Mouse (Mus musculus) limb, embryonic 15.5 days (tissue): ENCODE measurements around the gene Acad8. TPM values are rescaled to one million over a fixed set of nuclear protein-coding genes. Genes with fewer than 3 reads are reported as not detected.
A peak's percentile ranks its signal among the peaks of the same experiment; 100 is the strongest.

ENCODE experiments used
- ATAC-seq: fragments of 200-750 bp; cut with Nextera tagmentation; 2 replicates; pipeline ENCODE4 v1.8.0; 2017; ENCODE audit warnings: low read depth, moderate TSS enrichment; ENCODE audit not compliant: insufficient number of reproducible peaks, low FRiP score, low TSS enrichment
- H3K27ac ChIP-seq: fragments of 300-500 bp; sonication (generic); 2 replicates; pipeline ENCODE4 v1.5.1; 2015; ENCODE audit warnings: moderate library complexity, mild to moderate bottlenecking, inconsistent platforms
- H3K27me3 ChIP-seq: fragments of 300-500 bp; sonication (generic); 2 replicates; pipeline ENCODE4 v1.6.1; 2015; ENCODE audit warnings: inconsistent platforms
- H3K36me3 ChIP-seq: fragments of 300-500 bp; sonication (generic); 2 replicates; pipeline ENCODE4 v1.6.1; 2015; ENCODE audit warnings: inconsistent platforms
- H3K4me1 ChIP-seq: fragments of 300-500 bp; sonication (generic); 2 replicates; pipeline ENCODE4 v1.6.1; 2015; ENCODE audit warnings: inconsistent platforms
- H3K4me2 ChIP-seq: fragments of 300-500 bp; sonication (generic); 2 replicates; pipeline ENCODE4 v1.6.1; 2015; ENCODE audit warnings: mild to moderate bottlenecking, inconsistent platforms
- H3K4me3 ChIP-seq: fragments of 300-500 bp; sonication (generic); 2 replicates; pipeline ENCODE4 v1.5.1; 2015; ENCODE audit warnings: mild to moderate bottlenecking, inconsistent platforms
- H3K9ac ChIP-seq: fragments of 300-500 bp; sonication (generic); 2 replicates; pipeline ENCODE4 v1.6.1; 2015; ENCODE audit warnings: inconsistent platforms
- H3K9me3 ChIP-seq: fragments of 300-500 bp; sonication (generic); 2 replicates; pipeline ENCODE4 v1.6.1; 2016; ENCODE audit warnings: inconsistent platforms
- WGBS: fragments of 180-500 bp; shearing (Covaris S2); methylation state at CpG from one replicate; pipeline ENCODE4 v1.1.7; 2015; 5-methylcytosine and 5-hydroxymethylcytosine counted together
- polyA plus RNA-seq: library from polyadenylated mRNA; unstranded; fragments of >200 nt; fragmentation: Nextera tagmentation; extraction: Ambion mirVana; gene quantifications from 2 replicates; pipeline ENCODE4 v1.2.1, GENCODE M21; 2015

Acad8 gene
- polyA plus RNA-seq, 1 experiment from 2014 or later = 50.4 TPM

DNA sequence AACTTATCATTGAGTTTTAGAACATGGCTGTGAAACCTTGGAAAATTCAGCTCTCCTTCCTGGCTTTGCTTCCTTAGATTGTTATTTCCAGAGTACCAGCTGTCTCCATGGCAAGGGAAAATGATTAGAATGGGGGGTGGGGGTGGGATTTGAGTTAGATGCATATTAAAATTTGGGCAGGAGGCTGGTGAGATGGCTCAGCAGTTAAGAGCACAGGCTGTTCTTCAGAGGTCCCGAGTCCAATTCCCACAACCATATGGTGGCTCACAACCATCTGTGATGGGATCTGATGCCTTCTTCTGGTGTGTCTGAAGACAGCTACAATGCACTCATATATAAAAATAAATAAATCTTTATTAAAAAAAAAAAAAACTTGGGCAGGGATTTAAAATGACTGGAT, 6.6 kb upstream of the Acad8 start:
- Histone ChIP-seq H3K4me2 (no peak overlapping the region), H3K4me1 (peaks cover under 1% of the 10 kb centered on the region), H3K9me3 (no peaks in the 10 kb centered on the region), H3K27me3 (no peaks in the 10 kb centered on the region), H3K9ac (no peak overlapping the region), H3K4me3 (no peak overlapping the region), H3K36me3 (peaks cover 63% of the 10 kb centered on the region), H3K27ac (no peak overlapping the region)
- WGBS = 77% methylated on average over 1 of the region's 1 CpGs
- ATAC-seq = no peak

DNA sequence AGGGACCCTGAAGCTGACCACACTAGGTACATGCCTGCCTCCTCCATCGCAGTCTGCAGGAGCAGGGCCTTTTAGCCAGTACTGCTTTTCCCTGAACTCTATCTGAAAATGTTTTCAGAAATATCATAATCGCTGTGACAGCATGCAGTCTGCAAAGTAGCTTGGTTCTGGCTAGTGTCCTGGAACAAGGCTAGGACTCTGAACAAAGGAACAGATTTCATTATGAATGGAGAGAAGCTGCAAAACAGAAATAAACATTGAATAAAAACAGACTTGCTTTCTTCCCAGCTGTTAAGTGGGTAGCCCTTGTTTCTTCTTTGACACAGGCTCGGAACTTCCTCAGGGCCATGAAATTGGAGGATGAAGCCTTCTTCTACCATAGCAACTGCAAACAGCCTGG, 5.9 kb upstream of the Acad8 start:
- no peak overlapping the region for H3K4me2 ChIP-seq
- H3K36me3 ChIP-seq = peaks cover 57% of the 10 kb centered on the region
- H3K27me3 ChIP-seq = no peaks in the 10 kb centered on the region
- H3K4me3 ChIP-seq = no peak overlapping the region
- H3K27ac ChIP-seq = no peak overlapping the region
- peaks cover 6% of the 10 kb centered on the region for H3K4me1 ChIP-seq
- no peaks in the 10 kb centered on the region for H3K9me3 ChIP-seq
- 95% methylated on average over 3 of the region's 3 CpGs for WGBS
- ATAC-seq = no peak
- no peak overlapping the region for H3K9ac ChIP-seq

DNA sequence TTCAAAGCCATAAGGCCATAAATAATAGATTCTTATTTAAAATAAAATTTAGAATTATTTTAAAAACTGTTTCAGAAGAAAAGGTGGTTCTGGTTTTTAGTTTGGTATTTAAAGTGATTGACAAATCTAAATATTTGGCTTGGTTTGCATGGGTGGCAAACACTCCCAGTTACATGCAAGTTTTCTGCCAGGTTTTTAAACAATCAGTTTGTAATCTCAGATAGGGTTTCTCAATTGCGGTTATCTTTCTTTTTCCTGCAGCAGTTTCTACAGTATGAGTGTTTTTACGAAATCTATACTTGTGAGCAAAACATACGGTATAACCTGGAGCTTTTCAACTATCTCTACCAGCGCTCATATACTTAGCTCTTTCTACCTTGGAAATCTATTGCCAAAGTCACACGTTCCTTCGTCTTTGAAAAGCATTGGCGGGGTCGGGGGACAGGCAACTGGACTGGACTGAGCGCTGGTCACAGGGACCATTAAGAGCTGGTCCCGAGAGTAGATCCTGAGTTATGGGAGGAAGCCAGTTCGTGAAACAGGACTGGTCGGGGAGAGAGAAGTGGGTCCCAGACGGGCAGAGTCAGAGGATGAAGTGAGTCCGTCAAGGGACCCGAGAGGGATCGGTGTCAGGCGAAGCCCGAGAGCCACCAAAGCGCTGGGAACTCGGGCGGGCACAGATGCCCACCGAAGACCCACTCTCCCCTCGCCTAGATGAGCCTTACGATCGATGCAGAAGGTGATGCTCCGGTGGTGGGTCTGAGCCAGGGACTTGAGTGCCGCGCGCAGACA, 501 bp downstream of the Acad8 start:
- H3K9ac ChIP-seq = peak overlapping the region; percentile 74
- peak; percentile 58 for ATAC-seq
- peak overlapping the region; percentile 71 for H3K4me3 ChIP-seq
- peaks cover 9% of the 10 kb centered on the region for H3K4me1 ChIP-seq
- H3K27me3 ChIP-seq = no peaks in the 10 kb centered on the region
- H3K36me3 ChIP-seq = peaks cover 5% of the 10 kb centered on the region
- whole genome bisulfite sequencing = 2% methylated on average over 29 of the region's 29 CpGs
- no peaks in the 10 kb centered on the region for H3K9me3 ChIP-seq
- peak overlapping the region; percentile 81 for H3K27ac ChIP-seq
- peak overlapping the region; percentile 53 for H3K4me2 ChIP-seq

DNA sequence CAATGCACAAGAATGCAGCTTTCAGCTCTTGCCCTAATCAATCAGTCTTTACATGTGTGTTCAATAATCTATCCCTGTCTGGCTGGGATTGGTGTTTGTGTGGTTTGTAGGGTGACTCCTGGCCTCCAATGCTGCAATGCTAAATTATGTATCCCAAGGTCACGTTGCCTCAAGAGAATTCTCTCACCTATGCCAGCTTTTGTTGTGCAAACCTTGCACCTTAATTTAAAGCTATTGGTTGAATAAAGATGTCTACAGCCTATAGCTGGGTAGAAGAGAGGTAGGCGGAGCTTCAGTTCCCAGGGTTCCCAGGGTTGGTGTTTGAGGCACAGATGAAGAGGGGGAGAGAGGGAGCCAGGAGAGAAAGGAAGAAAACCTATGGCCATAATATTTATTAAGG, 1.9 kb downstream of the Acad8 start:
- no peak for ATAC-seq
- Histone ChIP-seq H3K27ac (no peak overlapping the region), H3K4me3 (no peak overlapping the region), H3K9ac (no peak overlapping the region), H3K36me3 (no peaks in the 10 kb centered on the region), H3K27me3 (no peaks in the 10 kb centered on the region), H3K9me3 (no peaks in the 10 kb centered on the region), H3K4me2 (no peak overlapping the region), H3K4me1 (peaks cover 9% of the 10 kb centered on the region)
- 86% methylated on average over 2 of the region's 2 CpGs for WGBS

DNA sequence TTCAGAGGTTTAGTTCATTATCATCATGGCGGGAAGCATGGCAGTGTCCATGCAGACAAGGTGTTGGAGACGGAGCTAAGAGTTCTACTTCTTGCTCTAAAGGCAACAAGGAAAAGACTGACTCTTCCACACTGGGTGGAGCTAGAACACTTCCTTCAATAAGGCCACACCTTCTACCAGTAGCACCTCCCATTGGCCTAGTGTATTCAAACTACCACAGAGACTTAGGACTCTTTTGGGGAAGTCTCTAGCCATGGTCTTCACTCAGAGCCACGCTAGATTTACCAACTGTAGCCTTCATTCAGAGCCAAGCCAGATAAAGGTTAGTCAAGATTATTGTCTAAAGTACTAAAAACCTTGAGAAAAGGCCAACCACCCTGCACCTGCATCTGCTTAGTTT, 2.3 kb downstream of the Acad8 start:
- no peak for ATAC-seq
- Histone ChIP-seq H3K27ac (no peak overlapping the region), H3K27me3 (no peaks in the 10 kb centered on the region), H3K9me3 (no peaks in the 10 kb centered on the region), H3K9ac (no peak overlapping the region), H3K4me2 (no peak overlapping the region), H3K4me3 (no peak overlapping the region), H3K36me3 (peaks cover 4% of the 10 kb centered on the region), H3K4me1 (peaks cover 9% of the 10 kb centered on the region)
- WGBS = 93% methylated on average over 3 of the region's 3 CpGs

DNA sequence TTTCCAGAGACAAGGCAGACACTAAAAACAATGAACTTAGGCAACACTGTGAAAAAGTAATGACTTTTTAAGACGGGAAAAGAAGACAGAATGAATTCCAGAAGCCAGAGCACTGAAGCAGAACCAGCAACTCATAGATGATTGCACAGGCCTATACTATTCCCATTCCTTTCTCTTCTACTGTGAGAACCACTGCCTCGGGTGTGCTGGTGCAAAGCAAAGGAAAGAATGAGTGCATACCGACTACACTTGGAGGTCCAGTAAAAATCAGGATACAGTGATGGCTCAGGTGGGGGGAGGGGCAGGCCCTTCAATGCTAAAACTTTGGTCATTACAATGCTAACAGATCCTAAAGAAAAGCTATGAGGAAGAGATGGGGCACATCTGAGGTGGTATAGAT, 5.5 kb downstream of the Acad8 start:
- WGBS = 63% methylated on average over 3 of the region's 3 CpGs
- Histone ChIP-seq H3K9ac (no peak overlapping the region), H3K27ac (no peak overlapping the region), H3K4me2 (no peak overlapping the region), H3K36me3 (peaks cover 34% of the 10 kb centered on the region), H3K9me3 (no peaks in the 10 kb centered on the region), H3K4me3 (no peak overlapping the region), H3K27me3 (no peaks in the 10 kb centered on the region), H3K4me1 (peaks cover 3% of the 10 kb centered on the region; the same call in 1 of the 2 replicates)
- no peak for ATAC-seq

DNA sequence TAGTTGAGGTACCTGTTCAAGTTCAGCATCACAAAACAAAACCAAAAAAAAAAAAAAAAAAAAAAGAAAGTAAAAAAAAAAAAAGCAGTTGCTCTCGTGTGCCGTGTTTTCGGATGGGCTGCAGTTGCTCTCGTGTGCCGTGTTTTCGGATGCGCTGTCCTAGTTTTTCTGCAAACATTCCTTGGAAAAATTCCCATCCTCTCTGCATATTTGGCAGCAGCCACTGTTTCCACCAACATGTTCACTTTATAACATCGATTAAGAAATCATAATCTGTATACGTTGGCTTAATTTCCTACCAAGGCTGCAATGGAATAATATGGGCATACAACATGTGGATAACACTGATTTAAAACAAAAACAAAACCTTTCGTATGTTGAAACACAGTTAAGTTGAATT, 6.2 kb downstream of the Acad8 start:
- H3K27me3 ChIP-seq = no peaks in the 10 kb centered on the region
- no peak for ATAC-seq
- no peak overlapping the region for H3K27ac ChIP-seq
- no peaks in the 10 kb centered on the region for H3K9me3 ChIP-seq
- no peak overlapping the region for H3K4me2 ChIP-seq
- WGBS = 85% methylated on average over 10 of the region's 10 CpGs
- H3K9ac ChIP-seq = no peak overlapping the region
- peaks cover 41% of the 10 kb centered on the region for H3K36me3 ChIP-seq
- H3K4me1 ChIP-seq = peaks cover 2% of the 10 kb centered on the region; the same call in 1 of the 2 replicates
- H3K4me3 ChIP-seq = no peak overlapping the region

DNA sequence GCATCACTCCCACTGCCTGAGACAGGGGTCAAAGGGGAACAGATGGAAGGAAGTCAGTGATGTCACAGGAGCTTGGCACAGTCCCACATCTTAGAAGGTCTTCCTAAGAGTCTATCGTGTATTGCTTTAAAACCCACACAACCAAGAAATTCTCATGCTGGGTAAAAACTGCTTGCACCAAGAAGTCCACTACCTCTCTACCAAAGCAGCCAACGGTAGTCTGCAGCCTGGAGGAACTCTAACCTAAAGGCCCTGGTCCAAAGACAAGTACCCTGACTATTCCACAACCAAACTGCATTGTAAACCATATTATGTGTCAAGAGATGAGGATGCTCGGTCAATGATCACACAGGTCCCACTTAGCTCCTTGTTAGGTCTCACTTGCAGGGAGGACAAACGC, 9.2 kb downstream of the Acad8 start:
- Histone ChIP-seq H3K4me3 (no peak overlapping the region), H3K36me3 (peaks cover 58% of the 10 kb centered on the region), H3K9me3 (no peaks in the 10 kb centered on the region), H3K9ac (no peak overlapping the region), H3K27ac (no peak overlapping the region), H3K4me1 (no peaks in the 10 kb centered on the region), H3K4me2 (no peak overlapping the region), H3K27me3 (no peaks in the 10 kb centered on the region)
- no peak for ATAC-seq
- 88% methylated on average over 4 of the region's 4 CpGs for WGBS

DNA sequence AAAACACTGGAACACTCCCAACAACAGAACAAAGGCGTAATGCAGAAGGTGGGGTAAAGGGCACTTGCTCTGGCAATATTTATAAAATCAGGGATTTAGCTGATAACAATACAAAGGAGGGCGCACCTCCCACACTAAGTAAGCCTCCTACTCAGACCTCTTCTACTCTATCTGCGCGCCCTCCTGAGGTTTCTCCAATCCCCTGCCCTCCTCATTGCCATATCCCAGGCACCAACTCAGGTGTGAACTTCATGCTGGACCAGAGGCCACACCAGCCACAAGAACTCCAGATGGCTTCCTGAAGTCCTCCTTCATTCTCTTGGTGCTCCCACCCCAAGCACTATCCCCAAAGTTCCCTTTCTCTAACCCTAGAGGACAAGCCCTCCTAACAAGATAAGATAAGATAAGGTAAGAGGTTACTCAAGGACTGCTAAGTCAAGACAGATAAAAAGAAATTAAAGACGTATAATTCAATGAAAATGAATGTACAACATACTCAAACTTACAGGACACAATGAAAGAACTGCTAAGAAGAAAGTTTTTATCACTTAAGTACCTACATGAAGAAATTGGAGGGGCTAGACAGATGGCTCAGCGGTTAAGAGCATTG, 13.6 kb downstream of the Acad8 start:
- H3K4me1 ChIP-seq = no peaks in the 10 kb centered on the region
- 94% methylated on average over 6 of the region's 6 CpGs for WGBS
- H3K4me2 ChIP-seq = no peak overlapping the region
- no peak for ATAC-seq
- H3K27ac ChIP-seq = no peak overlapping the region
- H3K9me3 ChIP-seq = no peaks in the 10 kb centered on the region
- no peak overlapping the region for H3K9ac ChIP-seq
- no peaks in the 10 kb centered on the region for H3K27me3 ChIP-seq
- H3K4me3 ChIP-seq = no peak overlapping the region
- peaks cover 60% of the 10 kb centered on the region for H3K36me3 ChIP-seq

DNA sequence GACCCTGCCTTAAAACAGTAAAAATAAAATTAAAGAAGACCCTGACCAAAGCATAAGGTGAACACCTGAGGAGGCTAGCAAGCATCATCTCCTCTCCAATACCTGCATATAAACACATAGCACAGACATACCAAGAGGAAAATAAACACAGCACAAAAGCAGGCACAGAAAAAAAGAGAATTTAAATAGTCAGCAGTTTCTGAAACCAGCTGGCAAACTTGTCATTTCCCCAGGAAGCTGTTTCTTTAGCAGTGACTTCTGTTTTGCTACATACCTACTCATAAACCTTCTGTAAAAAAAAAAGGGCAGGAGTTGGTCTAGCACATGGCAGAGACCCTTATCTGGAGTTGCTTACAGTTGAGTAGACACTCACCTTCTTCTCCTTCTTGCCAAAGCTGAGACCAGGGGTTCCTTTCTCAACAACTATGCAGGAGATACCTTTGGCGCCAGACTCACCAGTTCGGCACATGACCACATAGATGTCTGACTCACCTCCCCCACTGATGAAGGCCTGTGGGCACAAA, 14.2 kb downstream of the Acad8 start:
- H3K4me1 ChIP-seq = no peaks in the 10 kb centered on the region
- H3K9me3 ChIP-seq = no peaks in the 10 kb centered on the region
- WGBS = 98% methylated on average over 2 of the region's 2 CpGs

DNA sequence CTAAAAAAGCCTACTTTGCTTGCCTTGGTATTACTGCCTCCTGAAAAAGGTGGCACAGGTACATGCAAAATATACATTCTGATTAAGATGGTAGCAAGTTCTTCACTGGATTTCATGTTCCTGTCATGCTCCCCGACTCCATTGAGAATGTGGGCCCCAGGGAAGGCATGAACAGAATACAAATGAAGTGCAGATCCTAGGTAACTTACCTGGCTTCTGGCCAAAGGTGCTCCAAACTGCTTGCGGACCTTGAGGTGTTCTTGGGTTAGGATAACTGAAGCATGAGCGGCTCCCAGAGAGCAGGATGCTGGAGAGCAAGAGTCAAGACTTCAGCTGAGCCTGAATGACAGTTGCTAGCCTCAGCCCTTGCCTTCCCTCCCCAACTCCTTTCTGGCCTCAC, 20.6 kb downstream of the Acad8 start:
- no peaks in the 10 kb centered on the region for H3K9me3 ChIP-seq
- H3K4me2 ChIP-seq = no peak overlapping the region
- H3K27me3 ChIP-seq = no peaks in the 10 kb centered on the region
- H3K27ac ChIP-seq = no peak overlapping the region
- no peak for ATAC-seq
- H3K9ac ChIP-seq = no peak overlapping the region
- H3K4me3 ChIP-seq = no peak overlapping the region
- peaks cover 57% of the 10 kb centered on the region for H3K36me3 ChIP-seq
- 92% methylated on average over 3 of the region's 3 CpGs for WGBS
- no peaks in the 10 kb centered on the region for H3K4me1 ChIP-seq

More for the DNA sequence above, 14.2 kb downstream of the Acad8 start:
- H3K27me3 ChIP-seq = no peaks in the 10 kb centered on the region
- no peak overlapping the region for H3K27ac ChIP-seq
- H3K36me3 ChIP-seq = peaks cover 56% of the 10 kb centered on the region
- H3K4me3 ChIP-seq = no peak overlapping the region
- H3K4me2 ChIP-seq = no peak overlapping the region
- H3K9ac ChIP-seq = no peak overlapping the region
- no peak for ATAC-seq

DNA sequence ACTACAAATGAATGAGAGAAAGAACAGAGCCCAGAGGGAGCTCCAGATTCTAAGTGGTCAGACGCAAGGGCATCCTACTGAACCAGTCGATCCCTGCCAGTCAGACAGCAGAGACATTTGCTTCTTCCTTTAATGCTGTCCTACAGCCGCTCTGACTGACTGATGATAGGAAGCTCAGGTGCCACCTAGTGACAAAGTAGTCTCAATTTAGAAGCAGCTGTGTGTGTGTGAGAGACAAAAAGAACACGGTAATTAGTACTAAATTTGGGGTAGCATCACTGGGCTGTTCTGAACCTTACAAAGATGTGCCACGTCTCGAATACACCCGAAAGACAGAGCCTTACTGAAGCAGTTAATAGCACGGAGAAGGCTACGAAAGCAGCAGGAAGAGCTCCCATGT, 21.6 kb downstream of the Acad8 start:
- peaks cover 56% of the 10 kb centered on the region for H3K36me3 ChIP-seq
- H3K4me3 ChIP-seq = no peak overlapping the region
- no peaks in the 10 kb centered on the region for H3K9me3 ChIP-seq
- H3K4me2 ChIP-seq = no peak overlapping the region
- no peak overlapping the region for H3K27ac ChIP-seq
- no peaks in the 10 kb centered on the region for H3K4me1 ChIP-seq
- H3K27me3 ChIP-seq = no peaks in the 10 kb centered on the region
- no peak overlapping the region for H3K9ac ChIP-seq
- 90% methylated on average over 9 of the region's 9 CpGs for WGBS
- no peak for ATAC-seq
